Comparison of ENCODE assay signal across 15 mouse cellular contexts in the genomic region with DNA sequence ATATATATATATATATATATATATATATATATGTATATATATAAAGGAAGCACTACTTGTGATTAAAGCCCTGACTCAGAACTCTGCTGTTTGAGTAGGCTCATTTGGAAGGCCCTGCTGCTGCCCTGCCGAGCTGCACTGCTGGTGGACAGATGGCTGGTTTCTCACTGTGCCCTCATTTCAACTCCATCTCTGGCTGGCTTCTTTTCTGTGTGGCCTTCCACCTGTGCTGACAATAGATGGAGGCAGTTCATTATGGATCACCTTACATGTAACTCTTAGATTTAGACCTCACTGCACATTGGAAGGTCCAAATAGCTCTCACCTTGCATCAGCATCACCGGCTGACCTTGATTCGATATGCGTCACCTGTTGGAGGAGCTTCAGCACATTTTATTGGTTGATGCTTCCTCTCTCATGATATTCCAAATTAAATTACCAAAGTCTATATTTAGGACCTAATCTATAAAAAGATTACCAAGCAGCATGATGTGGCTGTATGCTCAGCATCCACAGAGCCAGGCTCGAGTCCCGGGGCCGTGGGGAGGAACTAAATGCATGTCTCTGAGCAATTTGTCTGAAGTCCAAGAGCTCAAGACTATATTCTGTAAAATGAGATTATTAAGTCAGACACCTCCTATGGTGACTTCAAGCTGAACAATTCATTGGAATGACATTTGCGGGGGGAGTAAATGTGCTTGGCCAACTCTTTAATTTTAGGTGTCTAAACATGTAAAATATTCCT.
DNase-seq lines count a peak whose midpoint lies in the region.
"Had no signal": no experiment of that assay in that cellular context is flagged by ENCODE, and none has a peak within 500 bp of the region (broad histone marks: within the 10 kb centered on the region; RNA-seq: fewer than 3 reads in every experiment).

No protein-coding gene starts in this region.

- peak; percentile 4 for DNase-seq in adrenal gland, postnatal 25 days
- no peak for DNase-seq in adrenal gland, adult 8-10 months
- peak; percentile 5 to 25 for DNase-seq in layer of hippocampus, postnatal 10 days (ENCODE audit: low spot score in 2 of 2)
- no peak for DNase-seq in layer of hippocampus, postnatal 36 days
- peak; percentile 97 for DNase-seq in cerebellum, adult 9-10 months
- DNase-seq in retina, postnatal 1 day, result peak; percentile 14
- no peak for DNase-seq in urinary bladder, postnatal 4 days (ENCODE audit: low spot score in 2 of 2)
- DNase-seq in ovary, adult 18-20 months (ENCODE audit: low spot score), result no peak
- DNase-seq: adrenal gland, postnatal 14 days; heart, postnatal 14 days; kidney, adult 8-10 months; kidney, postnatal 25 days; lung, embryonic 14.5 days; lung, postnatal 36 days; thymus, postnatal 14 days had no signal

Comparison
In these comparisons a context has a peak if more than half of its experiments do, and no peak if none do; other contexts are left out.
1. DNase-seq: peak in adrenal gland, postnatal 25 days (single experiment), layer of hippocampus, postnatal 10 days (2 of 2), cerebellum, adult 9-10 months (single experiment) and retina, postnatal 1 day (single experiment); none in adrenal gland, adult 8-10 months (single experiment), layer of hippocampus, postnatal 36 days (0 of 2), urinary bladder, postnatal 4 days (0 of 2) and ovary, adult 18-20 months (single experiment).